In the genomic region with DNA sequence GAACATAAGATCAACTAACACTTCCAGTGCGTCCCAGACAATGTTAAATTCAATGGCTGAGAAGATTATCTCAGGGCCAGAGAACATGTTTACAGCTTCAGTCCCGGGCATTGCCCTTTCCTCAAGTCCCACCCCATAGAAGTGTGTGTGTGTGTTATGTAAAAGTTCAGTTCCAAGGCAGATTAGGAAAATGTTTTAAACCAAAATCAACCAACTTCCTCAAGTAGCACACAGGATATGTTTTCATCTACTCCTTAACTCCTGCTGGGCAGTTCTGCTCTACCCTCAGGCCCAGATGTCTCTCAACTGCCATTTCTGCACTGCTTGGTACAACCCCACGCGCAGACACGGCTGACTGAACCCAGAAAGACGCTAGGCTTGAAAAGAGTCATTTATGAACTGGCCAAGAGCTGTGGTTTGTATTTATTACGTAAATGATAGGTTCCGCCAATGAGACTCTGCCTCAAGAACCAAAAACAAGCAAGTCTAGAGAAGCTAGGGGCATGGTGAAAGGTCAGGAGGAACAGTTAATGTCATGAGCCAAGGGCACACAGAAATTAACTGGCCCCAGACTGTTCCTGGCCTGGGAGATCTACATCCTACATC, we compare ENCODE assay signal across 9 mouse cellular contexts.
DNase-seq lines count a peak whose midpoint lies in the region; ATAC-seq and TF ChIP-seq lines count a peak whose summit lies in the region.
"Had no signal": no experiment of that assay in that cellular context is flagged by ENCODE, and none has a peak within 500 bp of the region (broad histone marks: within the 10 kb centered on the region; RNA-seq: fewer than 3 reads in every experiment).

No protein-coding gene starts in this region.

- H3K36me3 ChIP-seq in heart, embryonic 13.5 days, result no peaks in the 10 kb centered on the region
- peaks cover 0 to 60% of the 10 kb centered on the region in 2 experiments; a peak in 2 of 4 replicates for H3K36me3 ChIP-seq in MEL (ENCODE audit: control insufficient read depth in 1 of 2, insufficient read depth in 2 of 2, low read length in 2 of 2)
- H3K36me3 ChIP-seq in kidney, adult 2 months (ENCODE audit: control insufficient read depth, insufficient read depth, low read length), result no peaks in the 10 kb centered on the region

- no peaks in the 10 kb centered on the region for H3K27me3 ChIP-seq in heart, embryonic 13.5 days (replicated peaks)
- H3K27me3 ChIP-seq in MEL (ENCODE audit: control insufficient read depth in 1 of 2, insufficient read depth in 2 of 2, low read length in 2 of 2), result no peaks in the 10 kb centered on the region
- H3K27me3 ChIP-seq in kidney, adult 2 months (replicated peaks; ENCODE audit: control insufficient read depth, insufficient read depth, low read length), result no peaks in the 10 kb centered on the region

- TF ChIP-seq RAD21 in MEL (IDR thresholded peaks at IDR 0.05; ENCODE audit: low read depth, low read length), result no peak

- no peak overlapping the region for H3K9ac ChIP-seq in heart, embryonic 13.5 days
- peak overlapping the region; percentile 29 for H3K9ac ChIP-seq in MEL (ENCODE audit: control insufficient read depth, low read depth, low read length, poor library complexity, severe bottlenecking)

- TF ChIP-seq EP300 in MEL (IDR thresholded peaks at IDR 0.05; ENCODE audit: low read depth in 1 of 2, low read length in 2 of 2), result no peak

- no peak overlapping the region for H3K4me3 ChIP-seq in heart, embryonic 13.5 days
- H3K4me3 ChIP-seq in MEL (ENCODE audit: control insufficient read depth in 1 of 2, insufficient read depth in 1 of 2, low read depth in 2 of 2, low read length in 2 of 2), result no peak overlapping the region; a peak in 1 of 4 replicates
- H3K4me3 ChIP-seq in kidney, adult 2 months (ENCODE audit: insufficient read depth, low read depth, low read length), result no peak overlapping the region
- H3K4me3 ChIP-seq: myocyte had no signal

- 63% methylated on average over 8 of the region's 8 CpGs for WGBS in heart, embryonic 13.5 days
- 27% methylated on average over 8 of the region's 8 CpGs for WGBS in kidney, adult 2 months

- no peak overlapping the region for H3K4me2 ChIP-seq in heart, embryonic 13.5 days

- no peak for DNase-seq in heart, adult 8-10 months (ENCODE audit: low spot score)
- DNase-seq in MEL (ENCODE audit: low read depth, low spot score) (peak; percentile 59), MN1 (ENCODE audit: low spot score) (no peak)
- DNase-seq in kidney, adult 2 months, result peak; percentile 79
- DNase-seq in layer of hippocampus, postnatal 36 days, result no peak
- DNase-seq in adrenal gland, postnatal 4 days (ENCODE audit: low spot score in 2 of 2), result no peak

- no peak for TF ChIP-seq CTCF in MEL (IDR thresholded peaks at IDR 0.05 in 2 of 3, conservative IDR thresholded peaks at IDR 0.05 in 1 of 3; ENCODE audit: control insufficient read depth in 1 of 3, insufficient read depth in 1 of 3, low read depth in 2 of 3, low read length in 3 of 3, poor library complexity in 1 of 3, severe bottlenecking in 1 of 3)
- TF ChIP-seq CTCF in kidney, adult 2 months (conservative IDR thresholded peaks at IDR 0.05; ENCODE audit: insufficient read depth, insufficient read length, low read depth, low read length), result no peak

- TF ChIP-seq POLR2A in MEL (IDR thresholded peaks at IDR 0.05; ENCODE audit: control insufficient read depth in 1 of 2, insufficient read depth in 1 of 2, low read depth in 1 of 2, low read length in 2 of 2, poor library complexity in 1 of 2), result no peak
- no peak for TF ChIP-seq POLR2A in kidney, adult 2 months (IDR thresholded peaks at IDR 0.05; ENCODE audit: low read depth, low read length)

- no peaks in the 10 kb centered on the region for H3K9me3 ChIP-seq in heart, embryonic 13.5 days
- no peaks in the 10 kb centered on the region for H3K9me3 ChIP-seq in MEL (replicated peaks; ENCODE audit: insufficient read depth, low read length)

- H3K79me2 ChIP-seq in MEL (ENCODE audit: control insufficient read depth, insufficient read depth, low read length, poor library complexity), result no peaks in the 10 kb centered on the region

- no peak for ATAC-seq in heart, embryonic 13.5 days (ENCODE audit: extremely low read depth, insufficient number of reproducible peaks, low FRiP score, low TSS enrichment)
- peak; percentile 63 for ATAC-seq in megakaryocyte progenitor cell, adult 5-6 weeks (replicated peaks; ENCODE audit: poor library complexity)

- peaks cover 61% of the 10 kb centered on the region for H3K4me1 ChIP-seq in heart, embryonic 13.5 days
- peaks cover 50 to 58% of the 10 kb centered on the region in 2 experiments for H3K4me1 ChIP-seq in MEL (ENCODE audit: control insufficient read depth in 1 of 2, insufficient read depth in 2 of 2, low read length in 2 of 2)
- peaks cover 21% of the 10 kb centered on the region for H3K4me1 ChIP-seq in kidney, adult 2 months (ENCODE audit: control insufficient read depth, insufficient read depth, low read length)

- peak overlapping the region; percentile 60 for H3K27ac ChIP-seq in heart, embryonic 13.5 days (replicated peaks)
- peak overlapping the region; percentile 80 for H3K27ac ChIP-seq in MEL (ENCODE audit: control insufficient read depth, low read depth, low read length)
- peak overlapping the region; percentile 93 for H3K27ac ChIP-seq in kidney, adult 2 months (ENCODE audit: insufficient read depth, low read depth, low read length)

TF ChIP-seq in MEL, 35 proteins besides CTCF, POLR2A, EP300 and RAD21:
- TF ChIP-seq SIN3A (IDR thresholded peaks at IDR 0.05; ENCODE audit: low read length) (0 out of 2 replicates have a peak, but pooled peaks have one; percentile 21), RCOR1 (IDR thresholded peaks at IDR 0.05; ENCODE audit: low read depth, low read length) (no peak)

Comparison
In these comparisons a context has a peak if more than half of its experiments do, and no peak if none do; other contexts are left out.
1. DNase-seq: peak in MEL (single experiment) and kidney, adult 2 months (single experiment); none in heart, adult 8-10 months (single experiment), MN1 (single experiment), layer of hippocampus, postnatal 36 days (0 of 2) and adrenal gland, postnatal 4 days (0 of 2).
2. Peak in every context shown above with its lines, with median percentiles within 50 percentile points of each other: H3K27ac ChIP-seq.